Mouse (Mus musculus) testis, adult 2 months (tissue): ENCODE data around the gene Crybg2. TPM values are rescaled to one million over a fixed set of nuclear protein-coding genes. Genes with fewer than 3 reads are reported as not detected.

ENCODE experiments used
- H3K27ac ChIP-seq: fragments of 200-500 bp; 2 replicates; pipeline ENCODE4 v1.5.1; 2012; ENCODE audit warnings: low read depth, low read length; ENCODE audit not compliant: control insufficient read depth, insufficient read depth
- H3K27me3 ChIP-seq: fragments of 200-500 bp; 2 replicates; pipeline ENCODE4 v1.6.1; 2012; ENCODE audit warnings: mild to moderate bottlenecking, low read length, moderate library complexity; ENCODE audit not compliant: control insufficient read depth, insufficient read depth
- H3K36me3 ChIP-seq: fragments of 200-500 bp; 2 replicates; pipeline ENCODE4 v1.6.1; 2012; ENCODE audit warnings: mild to moderate bottlenecking, low read length; ENCODE audit not compliant: control insufficient read depth, insufficient read depth
- H3K4me1 ChIP-seq: fragments of 200-500 bp; 2 replicates; pipeline ENCODE4 v1.6.1; 2012; ENCODE audit warnings: low read length; ENCODE audit not compliant: control insufficient read depth, insufficient read depth
- H3K4me3 ChIP-seq: fragments of 200-500 bp; 2 replicates; pipeline ENCODE4 v1.5.1; 2012; ENCODE audit warnings: low read depth, mild to moderate bottlenecking, low read length, moderate library complexity, mixed read lengths; ENCODE audit not compliant: control insufficient read depth
- CTCF ChIP-seq: fragments of 200-500 bp; IDR thresholded peaks from 2 replicates; pipeline ENCODE4 v1.5.1; 2012; ENCODE audit warnings: low read depth, mild to moderate bottlenecking, inconsistent platforms, low read length, moderate library complexity; ENCODE audit not compliant: control insufficient read depth, insufficient read depth, insufficient replicate concordance
- POLR2A ChIP-seq: fragments of 200-500 bp; IDR thresholded peaks from 2 replicates; pipeline ENCODE4 v1.6.1; 2012; ENCODE audit warnings: low read depth, mild to moderate bottlenecking, inconsistent platforms, low read length, moderate library complexity; ENCODE audit not compliant: control insufficient read depth
- polyA plus RNA-seq: library from polyadenylated mRNA; depleted of rRNA; stranded (reverse); fragments of >200 nt; gene quantifications from 2 replicates; pipeline ENCODE4 v1.2.3, GENCODE M21; 2012

The Crybg2 gene
- polyA plus RNA-seq, 1 experiment, result 2.4 TPM

DNA sequence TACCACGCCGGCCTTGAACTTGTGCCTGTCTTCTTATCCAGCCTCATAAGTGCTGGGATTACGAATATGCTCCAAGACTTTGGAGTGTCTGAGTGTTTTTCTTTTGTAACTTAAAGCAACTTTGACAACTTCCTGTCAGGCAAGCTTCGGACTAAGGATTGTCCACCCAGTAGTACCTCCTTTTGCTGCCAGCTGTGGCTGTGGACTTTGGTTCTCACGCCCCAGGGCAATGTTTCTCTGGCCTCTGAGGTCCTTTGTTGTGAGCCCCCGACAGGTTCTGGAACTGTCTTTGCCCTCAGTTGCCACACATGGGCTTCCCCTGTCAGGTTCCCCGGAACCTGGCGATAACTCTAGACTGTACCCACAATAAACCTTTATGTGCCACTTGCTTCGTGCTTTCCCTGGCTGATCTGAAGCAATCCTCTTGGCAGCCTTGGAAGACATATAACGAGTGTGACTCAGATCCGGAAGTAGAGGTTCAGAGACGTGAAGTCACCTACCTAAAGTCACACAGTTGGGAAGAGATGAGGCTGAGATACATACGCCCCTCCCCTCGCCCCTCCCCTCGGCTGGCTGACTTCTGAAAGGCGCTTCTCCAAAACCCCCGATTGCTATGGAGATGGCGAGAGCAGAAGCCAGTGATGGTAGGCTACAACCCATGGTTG lies 683 bp downstream of the Crybg2 start:
- Histone ChIP-seq H3K27me3 (no peaks in the 10 kb centered on the region), H3K4me1 (peaks cover 11% of the 10 kb centered on the region), H3K36me3 (no peaks in the 10 kb centered on the region), H3K27ac (no peak overlapping the region), H3K4me3 (no peak overlapping the region)
- TF ChIP-seq CTCF (no peak), POLR2A (no peak)

DNA sequence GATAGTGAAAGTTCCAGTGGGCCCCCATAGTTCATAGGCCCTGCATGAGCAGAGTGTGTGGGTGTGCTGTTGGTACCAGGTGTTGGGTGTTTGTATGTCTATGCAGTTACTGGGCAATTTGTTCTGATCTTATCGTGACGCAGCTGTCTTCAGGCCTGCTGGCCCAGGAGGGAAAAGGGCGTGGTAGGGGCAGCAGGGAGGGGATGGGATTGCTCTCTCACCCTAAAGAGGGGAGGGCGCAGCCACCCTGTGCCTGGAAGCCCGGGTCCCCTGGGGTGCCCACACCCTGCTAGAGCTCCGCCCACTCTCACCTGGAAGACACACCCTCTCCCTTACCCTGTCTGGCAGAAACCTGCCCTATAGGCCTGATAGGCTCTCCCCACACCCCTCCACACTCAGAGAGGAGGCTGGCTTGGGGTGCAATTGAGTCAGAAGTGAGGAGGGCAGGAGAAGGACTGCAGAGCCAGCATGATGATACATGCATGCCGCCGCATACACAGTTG lies 1.4 kb downstream of the Crybg2 start:
- peaks cover 11% of the 10 kb centered on the region for H3K4me1 ChIP-seq
- no peaks in the 10 kb centered on the region for H3K36me3 ChIP-seq
- H3K27ac ChIP-seq, result no peak overlapping the region
- H3K4me3 ChIP-seq, result no peak overlapping the region
- no peaks in the 10 kb centered on the region for H3K27me3 ChIP-seq
- TF ChIP-seq POLR2A (no peak), CTCF (no peak)

DNA sequence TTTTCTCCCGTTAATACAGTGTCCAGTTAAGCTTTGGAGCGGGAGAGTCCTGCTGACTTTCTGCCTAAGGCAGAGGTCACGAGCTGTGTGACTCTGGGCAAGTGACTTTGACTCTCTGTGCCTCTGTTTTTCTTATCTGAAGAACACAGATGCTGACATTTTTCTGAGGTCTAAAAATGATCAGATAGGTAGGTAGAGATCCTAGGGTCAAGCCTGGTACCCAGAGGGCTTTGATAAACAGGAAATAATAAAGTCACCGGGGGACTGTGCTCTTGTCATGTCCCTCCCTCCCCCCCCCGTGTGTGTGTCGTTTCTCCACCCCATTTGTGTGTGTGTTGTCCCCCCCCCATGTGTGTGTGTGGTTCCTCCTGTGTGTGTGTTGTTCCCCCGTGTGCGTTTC lies 1.9 kb downstream of the Crybg2 start:
- no peak for TF ChIP-seq POLR2A
- no peak for TF ChIP-seq CTCF
- Histone ChIP-seq H3K36me3 (no peaks in the 10 kb centered on the region), H3K4me1 (peaks cover 11% of the 10 kb centered on the region), H3K27ac (no peak overlapping the region), H3K4me3 (no peak overlapping the region), H3K27me3 (no peaks in the 10 kb centered on the region)

GRCm38 (mm10) chr4:134065431-134066004 lies 4.9 kb downstream of the Crybg2 start:
- Histone ChIP-seq H3K4me1 (peaks cover 3% of the 10 kb centered on the region), H3K27ac (no peak overlapping the region), H3K4me3 (no peak overlapping the region), H3K36me3 (no peaks in the 10 kb centered on the region), H3K27me3 (no peaks in the 10 kb centered on the region)
- TF ChIP-seq CTCF, result no peak

- Histone ChIP-seq H3K27me3 (no peaks in the 10 kb centered on the region), H3K36me3 (no peaks in the 10 kb centered on the region), H3K4me3 (no peak overlapping the region), H3K27ac (no peak overlapping the region), H3K4me1 (peaks cover 3% of the 10 kb centered on the region)
- no peak for TF ChIP-seq POLR2A
- TF ChIP-seq CTCF, result no peak
These were observed 6.8 kb downstream of the Crybg2 start for GRCm38 (mm10) chr4:134067383-134067782.

DNA sequence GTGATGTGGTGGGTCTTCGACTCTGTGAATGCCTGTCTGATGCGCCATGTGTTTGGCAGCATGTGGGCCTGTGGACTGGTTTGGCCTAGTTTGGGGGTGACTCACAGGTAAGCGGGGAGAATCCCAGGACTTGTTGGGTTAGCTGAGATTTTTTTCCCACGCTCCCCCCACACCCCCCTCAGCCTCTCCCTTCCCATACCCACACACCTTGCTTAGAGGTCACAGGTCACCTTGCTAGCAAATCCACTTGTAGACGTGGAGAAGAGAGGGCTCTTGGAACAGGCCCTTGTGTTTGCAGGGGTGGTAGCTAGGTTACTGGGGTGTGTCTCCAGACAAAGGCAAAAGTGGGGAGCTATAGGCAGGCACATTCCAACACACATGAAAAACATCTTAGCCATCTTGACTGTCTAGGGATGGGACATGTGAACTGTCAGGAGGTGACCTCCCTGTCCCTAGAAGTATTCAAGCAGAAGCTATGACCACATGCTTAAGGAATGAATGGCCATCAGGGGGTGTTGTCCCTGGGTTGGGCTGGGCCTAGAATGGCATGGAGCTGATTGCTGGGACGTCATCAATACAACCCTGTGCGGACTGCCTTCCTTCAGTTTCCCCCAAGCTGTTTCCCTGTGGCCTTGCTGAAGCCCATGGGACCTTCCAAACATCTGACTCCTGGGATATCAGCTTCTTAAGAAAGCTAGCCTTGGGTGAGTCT lies 7.4 kb downstream of the Crybg2 start:
- TF ChIP-seq POLR2A, result no peak
- no peak for TF ChIP-seq CTCF
- Histone ChIP-seq H3K4me3 (no peak overlapping the region), H3K27ac (no peak overlapping the region), H3K27me3 (no peaks in the 10 kb centered on the region), H3K4me1 (peaks cover 9% of the 10 kb centered on the region), H3K36me3 (no peaks in the 10 kb centered on the region)

DNA sequence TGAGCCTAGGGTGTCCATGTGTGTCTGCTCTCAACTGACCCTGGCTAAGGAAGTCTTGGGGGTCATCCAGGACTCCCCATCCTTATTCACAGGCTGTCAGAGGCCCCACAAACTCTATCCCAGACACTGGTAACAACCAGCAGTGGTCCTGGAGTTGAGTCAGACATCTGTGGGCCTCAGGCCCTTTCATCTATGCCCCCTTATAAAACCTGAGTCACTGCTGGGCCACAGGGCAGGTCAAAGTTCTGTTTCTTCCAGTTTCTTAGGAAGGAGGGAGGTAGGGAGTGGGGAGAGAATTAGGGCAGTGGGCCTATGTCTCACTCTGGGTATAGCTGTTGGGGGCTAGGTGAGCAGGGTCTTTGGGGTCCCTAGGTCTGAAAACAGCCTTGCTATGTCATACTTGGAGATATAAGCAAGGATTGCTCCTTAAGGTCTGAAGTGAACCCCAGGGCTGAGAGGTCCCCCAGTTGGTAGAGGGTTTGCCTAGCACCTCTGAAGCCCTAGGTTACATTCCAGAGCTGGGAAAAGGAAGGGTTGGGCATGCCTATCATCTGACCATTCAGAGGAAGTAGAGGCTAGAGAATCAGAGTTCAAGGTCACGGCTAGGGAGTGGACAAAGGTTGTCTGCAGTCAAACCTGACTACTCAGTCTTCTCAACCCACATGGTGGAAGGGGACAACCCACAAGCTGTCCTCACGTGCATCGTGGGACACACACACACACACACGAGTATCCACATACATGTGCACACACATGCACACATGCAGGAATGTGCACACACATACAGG lies 8.4 kb downstream of the Crybg2 start:
- Histone ChIP-seq H3K4me1 (peaks cover 14% of the 10 kb centered on the region), H3K27me3 (no peaks in the 10 kb centered on the region), H3K36me3 (no peaks in the 10 kb centered on the region), H3K4me3 (no peak overlapping the region), H3K27ac (no peak overlapping the region)
- TF ChIP-seq POLR2A (no peak), CTCF (no peak)

DNA sequence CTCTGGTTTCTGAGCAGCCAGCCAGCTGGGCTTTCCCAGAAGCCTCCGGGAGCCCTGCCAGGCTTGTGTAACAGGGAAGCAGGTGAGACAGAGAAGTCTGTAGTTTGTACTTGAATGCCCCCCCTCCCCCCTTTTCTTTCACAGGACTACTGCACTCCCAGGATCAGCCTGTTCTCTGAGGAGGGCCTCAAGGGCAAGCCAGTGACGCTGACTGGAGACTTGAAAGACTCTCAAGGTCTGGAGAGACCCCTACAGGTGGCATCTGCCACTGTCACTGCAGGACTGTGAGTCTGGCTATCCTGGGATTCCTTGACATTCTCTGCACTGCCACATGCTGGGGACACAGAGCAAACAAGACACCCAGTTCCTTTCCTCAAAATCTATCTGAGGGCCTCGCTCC lies 18.1 kb downstream of the Crybg2 start:
- TF ChIP-seq CTCF (peak; percentile 36; the same call in 1 of the 2 replicates), POLR2A (no peak)
- Histone ChIP-seq H3K4me1 (peaks cover 5% of the 10 kb centered on the region), H3K4me3 (no peak overlapping the region), H3K27ac (no peak overlapping the region), H3K36me3 (no peaks in the 10 kb centered on the region), H3K27me3 (no peaks in the 10 kb centered on the region; the same call in 1 of the 2 replicates)
